Mouse (Mus musculus) v-Abl transformed pro-B cells (cell line): Measurements from ENCODE around the gene Nabp1.
"Not testable (repeated sequence)": the region's sequence is repeated elsewhere in the genome, so short reads cannot be mapped to it uniquely, and the experiment has no call there.

Source experiments
- in situ Hi-C, 2 experiments: fragments of 400-800 bp; cut with MboI; formaldehyde crosslinking; loops; one replicate each; pipeline ENCODE4 v1.15.1; 2025; ENCODE audit not compliant: unreplicated experiment in 2 of 2

Gene Nabp1

GRCm38 (mm10) chr1:51426298-51426697, 51.9 kb downstream of the Nabp1 start:
- in situ Hi-C loops: no loop called here

- in situ Hi-C loops: not testable (repeated sequence)
Measured at GRCm38 (mm10) chr1:51421029-51421428, 57.2 kb downstream of the Nabp1 start.

GRCm38 (mm10) chr1:51418753-51419152, 59.5 kb downstream of the Nabp1 start:
- in situ Hi-C loops: no loop called here
